Mouse (Mus musculus) embryonic facial prominence, embryonic 12.5 days (tissue): ENCODE measurements at regions not wholly inside any gene's neighbourhood (a gene's known extent, or its start where the extent isn't known, plus 50 kb on each side); places are given as distances from the start of the nearest gene placed in this dataset.
A peak's percentile ranks its signal among the peaks of the same experiment; 100 is the strongest.

Source experiments
- ATAC-seq: fragments of 200-750 bp; cut with Nextera tagmentation; 2 replicates; pipeline ENCODE4 v1.8.0; 2017; ENCODE audit not compliant: insufficient number of reproducible peaks, insufficient read depth, low FRiP score, low TSS enrichment
- H3K27ac ChIP-seq: fragments of 300-500 bp; sonication (generic); 2 replicates; pipeline ENCODE4 v1.5.1; 2016; ENCODE audit warnings: mild to moderate bottlenecking
- H3K27me3 ChIP-seq: fragments of 300-500 bp; sonication (generic); 2 replicates; pipeline ENCODE4 v1.6.1; 2016; ENCODE audit warnings: mild to moderate bottlenecking, moderate library complexity
- H3K36me3 ChIP-seq: fragments of 300-500 bp; sonication (generic); 2 replicates; pipeline ENCODE4 v1.6.1; 2016; ENCODE audit warnings: mild to moderate bottlenecking
- H3K4me1 ChIP-seq: fragments of 300-500 bp; sonication (generic); 2 replicates; pipeline ENCODE4 v1.6.1; 2016
- H3K4me2 ChIP-seq: fragments of 300-500 bp; sonication (generic); replicated peaks from 2 replicates; pipeline ENCODE4 v1.6.1; 2016; ENCODE audit warnings: mild to moderate bottlenecking, moderate library complexity
- H3K4me3 ChIP-seq: fragments of 300-500 bp; sonication (generic); 2 replicates; pipeline ENCODE4 v1.5.1; 2016; ENCODE audit warnings: mild to moderate bottlenecking
- H3K9ac ChIP-seq: fragments of 300-500 bp; sonication (generic); 2 replicates; pipeline ENCODE4 v1.6.1; 2016; ENCODE audit warnings: mild to moderate bottlenecking, moderate library complexity
- H3K9me3 ChIP-seq: fragments of 300-500 bp; sonication (generic); 2 replicates; pipeline ENCODE4 v1.6.1; 2016; ENCODE audit warnings: mild to moderate bottlenecking, moderate library complexity
- WGBS: fragments of 180-500 bp; shearing (Covaris S2); methylation state at CpG from one replicate; pipeline ENCODE4 v1.1.7; 2016; 5-methylcytosine and 5-hydroxymethylcytosine counted together

DNA sequence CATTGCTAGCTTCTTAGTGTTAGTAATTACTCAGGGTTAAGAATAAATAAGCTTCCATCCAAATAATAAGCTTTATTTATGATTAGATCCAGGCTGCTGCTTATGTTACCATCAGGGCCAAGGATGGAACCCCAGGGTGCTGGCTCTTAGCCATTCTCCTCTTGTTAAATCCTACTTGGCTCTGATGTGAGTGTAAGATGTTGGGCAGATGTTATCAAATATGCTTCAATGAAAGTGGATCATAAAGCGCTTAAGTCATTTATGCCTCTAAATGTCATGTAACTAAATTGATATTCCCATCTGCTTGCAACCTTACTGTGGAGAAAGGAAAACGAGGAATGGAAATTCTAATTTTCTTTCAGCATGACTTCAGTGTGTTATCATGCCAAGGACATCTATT is 426.4 kb upstream of the Lrrc4c start:
- no peak overlapping the region for H3K27ac ChIP-seq
- no peak for ATAC-seq

DNA sequence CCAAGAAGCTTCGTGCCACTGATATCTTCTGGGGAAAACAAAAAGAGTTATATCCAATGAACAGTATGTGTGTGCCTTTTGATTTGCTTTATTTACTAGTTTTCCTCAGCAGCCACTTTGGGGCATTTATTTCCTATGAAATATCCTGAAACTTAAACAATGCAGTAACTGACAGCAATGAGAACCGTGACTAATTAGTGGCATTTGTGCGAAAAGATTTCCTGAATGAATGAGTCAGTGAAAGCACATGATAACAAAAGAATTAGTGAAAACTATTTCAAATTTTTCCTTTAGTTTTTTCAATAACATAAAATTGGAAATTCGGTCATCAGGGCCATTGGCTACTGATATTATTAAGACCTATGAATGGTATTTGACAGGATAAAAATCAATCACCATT is 412.9 kb upstream of the Lrrc4c start:
- Histone ChIP-seq H3K4me1 (no peaks in the 10 kb centered on the region), H3K9me3 (no peaks in the 10 kb centered on the region), H3K4me2 (no peak overlapping the region), H3K4me3 (no peak overlapping the region), H3K9ac (no peak overlapping the region), H3K27me3 (no peaks in the 10 kb centered on the region), H3K27ac (no peak overlapping the region), H3K36me3 (no peaks in the 10 kb centered on the region)
- 73% methylated on average over 4 of the region's 4 CpGs for WGBS
- ATAC-seq: no peak

More for the DNA sequence above, 426.4 kb upstream of the Lrrc4c start:
- no peaks in the 10 kb centered on the region for H3K36me3 ChIP-seq
- no peaks in the 10 kb centered on the region for H3K4me1 ChIP-seq
- 86% methylated on average over 2 of the region's 2 CpGs for WGBS
- H3K9ac ChIP-seq: no peak overlapping the region
- no peaks in the 10 kb centered on the region for H3K27me3 ChIP-seq
- no peak overlapping the region for H3K4me2 ChIP-seq
- H3K4me3 ChIP-seq: no peak overlapping the region
- no peaks in the 10 kb centered on the region for H3K9me3 ChIP-seq

DNA sequence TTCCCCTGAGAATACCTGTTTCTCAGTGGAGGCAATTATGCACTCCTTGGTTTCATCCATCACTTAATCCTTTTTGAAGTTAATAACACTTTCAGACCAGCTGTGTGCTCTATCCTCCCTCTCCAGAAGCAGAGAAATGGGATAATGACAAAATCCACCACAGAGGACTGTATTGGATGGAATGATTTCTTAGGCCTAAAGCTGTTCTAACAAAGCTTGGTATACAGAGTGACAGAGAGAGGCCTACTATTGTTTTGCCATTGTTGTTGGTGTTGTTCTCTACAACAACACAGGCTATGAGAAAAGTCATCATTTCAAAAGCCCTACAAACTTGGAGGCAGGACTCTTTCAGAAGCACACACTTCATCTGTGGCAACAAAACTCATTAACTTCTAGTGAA is 408.2 kb upstream of the Lrrc4c start:
- Histone ChIP-seq H3K9ac (no peak overlapping the region), H3K4me1 (no peaks in the 10 kb centered on the region), H3K36me3 (no peaks in the 10 kb centered on the region), H3K27ac (no peak overlapping the region), H3K4me3 (no peak overlapping the region), H3K4me2 (no peak overlapping the region), H3K27me3 (no peaks in the 10 kb centered on the region), H3K9me3 (no peaks in the 10 kb centered on the region)
- no peak for ATAC-seq

DNA sequence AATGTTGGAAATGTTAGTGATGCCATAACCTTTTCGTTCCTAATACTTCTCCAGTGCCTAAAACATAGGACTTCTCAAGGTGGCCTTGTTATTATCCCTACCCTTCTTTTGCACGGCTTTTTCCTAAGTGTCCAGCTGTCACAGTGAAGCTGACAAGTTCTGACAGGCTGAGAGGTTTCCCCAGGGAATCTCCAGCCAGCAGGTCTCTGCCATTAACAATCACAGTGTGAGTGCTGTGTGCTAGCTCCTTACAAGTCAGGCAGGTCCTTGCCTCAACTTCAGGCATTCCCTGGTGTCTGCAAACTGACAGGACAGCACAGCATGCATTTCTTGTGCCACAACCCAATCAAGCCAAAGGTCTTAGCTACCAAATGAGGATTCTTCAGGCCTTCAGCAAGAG is 407.8 kb upstream of the Lrrc4c start:
- H3K36me3 ChIP-seq: no peaks in the 10 kb centered on the region
- H3K27me3 ChIP-seq: no peaks in the 10 kb centered on the region
- no peak overlapping the region for H3K4me2 ChIP-seq
- no peak overlapping the region for H3K9ac ChIP-seq
- 38% methylated on average over 2 of the region's 2 CpGs for WGBS
- no peak overlapping the region for H3K27ac ChIP-seq
- no peak overlapping the region for H3K4me3 ChIP-seq
- H3K9me3 ChIP-seq: no peaks in the 10 kb centered on the region
- 0 out of 2 replicates have a peak, but pooled peaks have one; percentile 6 for ATAC-seq
- no peaks in the 10 kb centered on the region for H3K4me1 ChIP-seq
